Mouse (Mus musculus) B cell, adult 2 months (primary cell): ENCODE results near the gene Krtap6-1.
"Not testable (repeated sequence)": the region's sequence is repeated elsewhere in the genome, so short reads cannot be mapped to it uniquely, and the experiment has no call there.

ENCODE experiments used
- DNase-seq, 2 experiments: peaks; one replicate each; pipeline ENCODE4 v3.0.0; 2022

Gene Krtap6-1

DNA sequence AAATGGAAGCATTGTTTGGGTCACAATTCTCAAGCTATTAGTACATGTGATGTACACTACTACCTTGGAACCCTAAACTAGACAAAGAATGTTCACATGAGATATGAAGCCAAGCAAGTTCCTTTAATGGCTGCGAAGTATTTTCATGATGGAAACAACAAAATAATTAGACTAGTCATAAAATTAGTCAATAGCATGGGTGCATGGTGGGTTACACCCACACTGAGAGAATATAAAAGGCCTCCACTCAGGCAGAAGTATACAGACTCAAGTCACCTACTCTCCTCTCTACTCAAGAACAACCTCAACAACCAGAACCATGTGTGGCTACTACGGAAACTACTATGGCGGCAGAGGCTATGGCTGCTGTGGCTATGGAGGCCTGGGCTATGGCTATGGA is at the start of gene Krtap6-1:
Gene Krtap6-1 (plus strand): TSS at position 301 of the 400 bp plus-strand sequence.
- not testable (repeated sequence) for DNase-seq

- no peak for DNase-seq
Observed at GRCm38 (mm10) chr16:89010659-89011058, 20.8 kb upstream of the Krtap6-1 start, which contains the start of gene Krtap22-2. Krtap22-2 (minus strand) TSS chr16:89010759.

DNA sequence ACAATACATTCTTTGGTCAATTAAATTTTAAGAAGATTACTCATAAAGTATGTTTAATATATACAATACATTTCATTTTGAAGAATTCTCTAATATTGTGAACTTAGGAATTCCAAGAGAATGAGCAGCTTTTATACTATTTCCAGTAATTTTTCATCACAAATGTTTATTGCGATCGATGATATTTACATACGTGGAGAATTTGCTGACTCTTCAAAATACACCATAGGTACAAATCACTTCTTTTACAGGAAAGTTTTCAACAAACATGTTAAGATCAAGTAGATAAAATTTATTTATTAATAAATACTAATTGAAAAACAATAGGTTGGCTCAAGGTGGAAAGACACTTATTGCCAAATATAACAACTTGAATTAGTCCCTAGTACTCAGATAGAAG is 17.5 kb upstream of the Krtap6-1 start:
- no peak for DNase-seq

DNA sequence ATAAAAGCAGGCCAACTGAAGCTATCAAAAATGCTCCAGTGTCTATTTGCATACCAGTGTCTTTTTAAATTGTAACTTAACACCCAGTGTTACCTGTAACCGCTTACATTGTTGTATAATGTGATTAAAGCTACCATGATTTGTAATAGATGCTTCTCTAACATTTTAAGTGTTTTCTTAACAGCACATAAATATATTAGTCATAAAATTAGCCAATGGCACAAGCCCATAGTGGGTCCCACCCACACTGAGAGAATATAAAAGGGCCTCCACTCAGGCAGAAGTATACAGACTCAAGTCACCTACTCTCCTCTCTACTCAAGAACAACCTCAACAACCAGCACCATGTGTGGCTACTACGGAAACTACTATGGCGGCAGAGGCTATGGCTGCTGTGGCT is 16.5 kb upstream of the Krtap6-1 start, which contains the start of gene Gm10229:
Gene Gm10229 (plus strand): TSS at position 301 of the 400 bp plus-strand sequence.
- DNase-seq, result not testable (repeated sequence)

GRCm38 (mm10) chr16:89041372-89041771 is 9.9 kb downstream of the Krtap6-1 start, which contains the start of gene Gm10228:
Gm10228 (minus strand) TSS chr16:89041472.
- DNase-seq, result not testable (repeated sequence)

DNA sequence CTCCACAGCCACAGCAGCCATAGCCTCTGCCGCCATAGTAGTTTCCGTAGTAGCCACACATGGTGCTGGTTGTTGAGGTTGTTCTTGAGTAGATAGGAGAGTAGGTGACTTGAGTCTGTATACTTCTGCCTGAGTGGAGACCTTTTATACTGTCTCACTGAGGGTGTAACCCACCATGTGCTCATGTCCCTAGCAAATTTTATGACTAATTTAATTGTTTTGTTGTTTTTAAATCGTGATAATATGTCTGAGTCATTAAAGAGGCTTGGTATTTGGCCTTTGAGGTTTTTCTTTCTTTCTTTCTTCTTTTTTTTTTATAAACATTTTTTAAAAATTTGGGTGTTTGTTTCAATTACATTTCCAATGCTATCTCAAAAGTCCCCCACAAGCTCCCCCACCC is 16.3 kb downstream of the Krtap6-1 start, which contains the start of gene Krtap6-5:
Gene Krtap6-5 (minus strand): TSS at position 101 of the 400 bp plus-strand sequence.
- DNase-seq, result no peak

GRCm38 (mm10) chr16:89063902-89064301 is 32.4 kb downstream of the Krtap6-1 start, which contains the start of gene 1110025L11Rik:
1110025L11Rik (minus strand) TSS chr16:89064002.
- DNase-seq, result not testable (repeated sequence)

DNA sequence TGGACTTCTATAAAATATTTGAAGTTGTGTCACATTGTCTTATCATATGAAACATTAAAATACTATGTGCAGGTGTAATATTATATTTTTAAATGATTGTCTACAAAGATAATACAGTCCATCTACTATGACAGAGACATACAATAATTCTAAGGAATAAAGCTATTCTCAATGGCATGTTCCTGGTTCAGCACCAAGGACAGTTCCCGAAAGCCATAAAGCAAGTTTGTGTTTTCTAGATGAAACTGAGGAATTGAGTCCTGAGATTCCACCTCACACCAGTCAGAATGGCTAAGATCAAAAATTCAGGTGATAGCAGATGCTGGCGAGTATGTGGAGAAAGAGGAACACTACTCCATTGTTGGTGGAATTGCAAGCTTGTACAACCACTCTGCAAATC is 39.5 kb downstream of the Krtap6-1 start:
- not testable (repeated sequence) for DNase-seq
